Mouse (Mus musculus) layer of hippocampus, adult 8-10 months (tissue): ENCODE data around the gene Csnk1e. TPM values are rescaled to one million over a fixed set of nuclear protein-coding genes. Genes with fewer than 3 reads are reported as not detected.

Experiments used
- DNase-seq, 2 experiments: peaks; one replicate each; pipeline ENCODE4 v3.0.0; 2022; ENCODE audit warnings: low spot score in 2 of 2
- total RNA-seq, 4 experiments: library from RNA; stranded (reverse); gene quantifications; 2 replicates each; pipeline ENCODE4 v1.2.4; 2022

The Csnk1e gene
- total RNA-seq, 4 experiments from 2014 or later, result 112 to 137 (median 123) TPM

DNA sequence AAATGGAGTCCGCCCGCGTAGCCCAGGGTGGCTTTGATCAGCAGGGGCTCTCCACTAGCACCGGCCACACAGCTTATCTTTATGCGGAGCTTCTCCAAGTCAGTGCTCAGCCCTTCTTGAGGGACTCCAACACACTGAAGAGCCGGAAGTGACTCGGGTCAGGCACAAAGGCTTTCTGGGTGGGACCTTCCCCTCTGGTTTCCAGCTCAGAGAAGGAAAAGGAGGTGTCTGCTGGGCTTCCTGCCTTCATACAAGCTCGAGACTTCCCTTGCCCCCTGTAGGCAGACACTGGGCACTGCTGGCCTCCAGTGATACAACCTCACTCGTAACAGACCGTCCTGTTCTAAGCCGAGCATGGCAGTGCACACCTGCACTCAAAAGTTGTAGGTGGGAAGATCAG is 58.6 kb downstream of the Csnk1e start:
- DNase-seq, result no peak

DNA sequence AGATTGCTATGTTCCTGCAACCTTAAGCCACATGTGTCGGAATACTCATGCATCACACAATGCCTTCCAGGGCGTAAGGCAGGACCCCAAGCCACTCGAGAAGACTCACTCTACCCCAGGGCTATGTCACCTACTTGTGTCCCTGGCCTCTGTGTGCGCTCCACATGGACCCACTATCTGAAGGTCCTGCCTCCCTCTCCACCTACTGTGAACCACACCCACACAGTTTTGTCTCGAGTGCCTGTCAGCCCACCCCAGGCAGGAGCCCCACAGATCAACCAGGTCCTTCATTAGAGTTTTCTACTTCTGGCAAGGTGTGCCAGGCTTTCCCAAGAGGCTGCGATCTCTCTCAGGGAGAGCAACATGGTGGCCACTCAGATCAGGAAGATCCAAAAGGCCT is 60.1 kb downstream of the Csnk1e start:
- no peak for DNase-seq

DNA sequence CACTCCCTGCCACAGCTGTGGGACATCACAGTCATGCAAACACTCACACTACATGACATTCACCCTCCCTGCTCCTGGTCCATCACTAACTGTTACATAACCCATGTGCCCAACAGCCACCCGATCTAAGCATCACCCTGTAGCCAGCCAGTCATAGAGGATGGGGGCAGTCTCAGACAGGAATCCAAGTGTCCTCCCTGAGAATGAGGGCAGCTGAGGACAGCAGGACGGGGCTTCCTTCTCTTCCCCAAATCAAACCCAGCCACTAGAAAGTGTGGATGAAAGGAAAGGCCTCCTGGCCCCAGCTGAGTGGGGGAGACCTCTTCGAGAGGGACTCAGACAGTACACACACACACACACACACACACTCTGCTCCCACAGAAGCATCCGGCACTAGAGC is 60.5 kb downstream of the Csnk1e start:
- DNase-seq, result no peak

DNA sequence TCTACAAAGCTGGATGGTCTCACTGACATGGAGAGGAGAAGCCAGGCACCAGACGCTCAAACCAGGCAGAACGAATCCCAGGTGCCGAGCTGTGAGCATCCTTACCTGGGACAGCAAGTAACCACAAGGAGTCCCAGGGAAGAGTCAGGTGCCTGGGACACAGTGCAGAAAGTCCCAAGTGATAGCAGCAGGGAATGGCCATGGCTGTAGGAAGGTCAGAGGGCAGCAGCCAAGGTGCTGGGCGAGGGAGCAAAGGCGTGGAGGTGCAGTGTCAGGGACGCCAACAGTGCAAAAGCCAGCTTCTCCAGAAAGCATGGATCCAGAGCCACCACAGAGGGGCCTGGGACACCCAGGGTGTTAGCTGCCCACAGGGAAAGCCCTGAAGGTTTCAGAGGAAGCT is 62.3 kb downstream of the Csnk1e start:
- DNase-seq, result no peak

DNA sequence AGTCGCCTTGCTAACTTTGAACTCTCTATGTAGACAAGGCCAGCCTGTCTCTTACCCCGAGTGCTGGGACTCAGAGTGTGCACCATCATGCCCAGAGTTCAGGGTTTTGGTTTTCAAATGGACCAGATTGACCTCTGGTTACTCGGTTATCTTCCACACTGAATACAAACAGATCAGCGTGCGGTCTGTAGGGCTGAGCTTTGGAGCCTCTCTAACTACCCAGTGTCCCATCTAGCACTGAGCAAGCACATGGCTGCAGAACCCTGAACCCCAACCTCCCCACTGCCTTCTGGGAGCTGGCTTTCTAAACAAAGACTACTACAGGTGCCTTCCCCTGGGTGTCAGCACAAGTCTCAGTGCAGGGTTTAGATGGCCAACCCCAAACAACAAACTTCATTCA is 62.8 kb downstream of the Csnk1e start:
- no peak for DNase-seq

DNA sequence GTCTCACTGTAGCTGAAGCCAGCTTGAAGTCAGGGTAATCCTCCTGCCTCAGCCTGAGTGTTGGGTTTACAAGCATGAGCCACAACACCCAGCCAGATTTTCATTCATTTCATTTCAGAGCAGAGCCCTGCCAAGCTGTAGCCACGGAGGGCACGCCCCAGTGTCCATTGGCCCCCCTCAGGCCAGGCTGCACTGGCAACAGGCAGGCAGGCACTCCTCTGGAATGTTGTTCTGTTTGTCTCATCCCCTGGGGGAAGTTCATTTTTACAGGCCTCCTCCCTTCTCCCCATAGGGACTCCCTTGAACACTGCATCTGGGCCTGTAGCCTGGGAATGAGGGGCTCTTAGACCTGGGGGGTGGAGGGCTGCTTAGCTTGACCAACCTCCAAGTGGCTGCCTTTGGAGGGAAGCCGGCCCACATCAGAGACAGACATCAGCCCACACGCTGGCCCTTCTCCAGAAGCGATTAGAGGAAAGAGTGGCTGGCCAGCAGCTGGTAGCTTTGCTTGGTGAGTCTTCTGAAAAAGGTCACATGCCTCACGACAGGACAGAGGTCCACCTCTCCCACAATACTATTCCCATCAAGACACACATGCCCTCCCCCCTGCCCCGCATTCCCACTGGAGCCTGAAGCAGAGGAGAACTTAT is 63.8 kb downstream of the Csnk1e start:
- DNase-seq, result no peak

DNA sequence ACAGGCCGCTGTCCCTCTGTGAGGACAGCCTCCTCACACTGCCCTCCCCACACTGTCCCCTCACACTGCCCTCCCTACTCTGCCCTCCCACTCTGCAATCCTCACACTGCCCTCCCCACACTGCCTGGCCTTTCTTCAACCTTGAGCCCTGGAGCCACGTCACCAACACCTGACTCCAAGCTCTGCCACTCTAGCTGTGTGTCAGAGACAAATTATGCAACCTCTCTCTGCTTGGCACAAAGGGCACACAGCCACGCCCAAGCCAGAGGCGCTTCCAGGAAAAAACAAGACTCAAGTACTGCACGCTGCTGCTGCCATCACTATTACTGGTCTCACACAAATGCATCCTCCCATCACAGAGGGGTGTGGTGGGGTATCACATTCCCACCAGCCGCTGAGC is 64.9 kb downstream of the Csnk1e start:
- no peak for DNase-seq

DNA sequence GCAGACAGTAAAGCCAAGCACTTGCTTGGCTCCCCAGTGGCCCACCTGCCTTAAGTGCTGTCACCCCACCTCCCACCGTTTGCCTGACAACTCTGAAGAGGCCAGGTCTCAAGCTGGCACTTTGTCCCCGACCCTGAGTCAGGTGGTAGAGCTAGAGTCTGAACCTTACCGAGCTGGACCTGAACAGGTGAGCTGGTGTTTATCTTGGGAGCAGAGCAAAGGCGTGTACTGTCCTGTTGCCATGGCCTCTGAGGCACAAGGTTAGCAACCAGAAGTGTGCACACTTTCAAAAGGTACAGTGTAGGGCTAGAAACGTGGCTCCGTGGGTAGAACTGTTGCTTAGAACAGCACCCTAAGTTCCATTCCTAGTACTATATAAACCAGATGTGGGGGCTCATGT is 67.2 kb downstream of the Csnk1e start:
- no peak for DNase-seq

DNA sequence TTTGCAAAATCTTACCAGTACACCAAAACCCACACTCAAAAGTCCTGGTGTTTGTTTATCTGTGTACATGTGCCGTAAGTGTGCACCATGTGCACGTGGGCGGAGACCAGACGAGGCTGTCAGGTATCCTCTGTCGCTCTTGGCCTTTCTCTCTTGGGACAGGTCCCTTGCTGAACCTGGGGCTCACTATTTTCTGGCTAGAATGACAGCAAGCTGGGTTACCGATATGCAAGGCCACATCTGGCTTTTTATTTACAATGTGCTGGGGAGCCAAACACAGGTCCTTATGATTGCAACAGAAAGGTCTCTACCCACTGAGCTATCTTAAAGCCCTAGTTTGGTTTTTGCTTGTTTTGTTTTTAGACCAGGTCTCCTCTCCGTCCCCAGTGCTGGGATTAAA is 67.8 kb downstream of the Csnk1e start:
- no peak for DNase-seq

DNA sequence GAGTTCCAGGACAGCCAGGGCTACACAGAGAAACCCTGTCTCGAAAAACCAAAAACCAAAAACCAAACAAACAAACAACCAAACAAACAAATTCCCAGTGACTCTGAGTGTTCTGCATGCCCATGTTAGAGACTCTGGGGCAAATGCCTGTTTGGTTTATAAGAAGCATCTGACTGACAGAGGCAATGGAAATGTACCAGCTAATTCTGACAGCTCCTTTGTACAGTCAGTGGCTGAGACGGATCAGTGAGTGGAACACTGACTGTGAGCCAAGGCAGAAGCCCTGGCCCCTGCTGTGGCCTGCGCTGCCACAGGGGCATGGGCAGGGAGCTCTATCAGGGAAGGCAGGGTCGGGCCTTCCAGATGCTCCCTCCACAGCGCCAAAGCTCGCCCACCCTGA is 68.3 kb downstream of the Csnk1e start:
- DNase-seq, result no peak

DNA sequence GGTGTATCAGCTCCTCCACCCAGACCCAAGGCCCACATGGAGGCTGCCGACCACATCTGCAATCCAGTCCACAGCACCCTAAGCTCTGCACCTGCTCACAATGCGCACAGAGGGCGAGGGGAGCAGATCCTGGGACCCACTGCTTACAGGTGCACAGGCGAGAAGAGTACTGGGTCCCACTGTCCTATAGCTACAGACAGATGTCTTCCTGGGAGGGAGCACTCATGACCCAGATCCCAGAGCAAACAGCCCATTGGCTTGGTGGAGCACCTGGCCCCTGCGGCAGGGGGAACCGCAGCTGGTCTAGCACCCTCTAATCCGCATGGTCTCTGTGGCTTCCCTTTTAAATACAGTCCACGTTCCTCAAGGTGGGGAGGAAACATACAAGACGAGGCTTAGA is 73.7 kb downstream of the Csnk1e start:
- no peak for DNase-seq

DNA sequence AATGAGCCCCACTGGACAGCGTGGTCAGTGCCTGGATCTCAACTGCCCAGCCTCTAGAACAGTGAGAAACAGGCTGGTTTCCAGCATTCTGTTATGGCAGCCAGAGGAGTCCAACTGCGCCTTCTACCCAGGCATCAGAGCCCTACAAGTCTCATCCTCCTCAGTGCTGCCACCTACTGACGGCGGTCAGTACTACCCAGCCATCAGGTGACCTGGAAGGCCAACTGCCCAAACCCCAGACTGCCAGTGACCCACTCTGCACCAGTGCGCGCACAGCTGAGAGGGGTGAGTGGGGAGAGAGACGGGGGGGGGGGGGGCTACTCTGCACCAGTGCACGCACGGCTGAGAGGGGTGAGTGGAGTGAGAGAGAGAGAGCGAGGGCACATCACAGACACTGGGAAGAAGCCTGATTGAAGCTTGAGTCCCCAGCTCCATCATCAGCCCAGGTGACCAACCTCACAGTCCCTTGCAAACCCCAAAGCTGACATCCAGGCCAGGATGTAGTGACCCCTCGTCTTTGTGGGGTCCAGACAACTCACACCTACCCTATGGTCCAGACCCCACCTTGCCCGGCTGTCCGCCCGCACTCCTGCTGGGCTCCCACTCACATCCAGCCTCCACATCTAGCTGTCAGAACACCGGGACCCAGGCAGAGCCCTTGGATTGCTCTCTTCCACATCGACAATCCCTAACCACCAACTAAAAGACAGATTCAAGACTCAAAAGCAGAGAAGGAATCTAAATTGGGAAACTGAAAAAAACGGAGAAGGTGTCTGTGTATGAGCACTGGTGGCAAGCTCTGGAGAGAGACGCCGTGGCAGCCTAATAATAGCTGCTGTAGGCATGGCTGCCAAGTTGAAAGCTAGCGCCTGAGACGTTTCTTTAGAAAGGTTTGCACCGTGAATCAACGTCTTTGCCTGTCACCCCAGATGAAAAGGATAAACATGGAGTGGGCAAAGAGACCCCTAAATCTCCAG is 74.6 kb downstream of the Csnk1e start:
- DNase-seq, result peak in 1 of 2 experiments; percentile 64

DNA sequence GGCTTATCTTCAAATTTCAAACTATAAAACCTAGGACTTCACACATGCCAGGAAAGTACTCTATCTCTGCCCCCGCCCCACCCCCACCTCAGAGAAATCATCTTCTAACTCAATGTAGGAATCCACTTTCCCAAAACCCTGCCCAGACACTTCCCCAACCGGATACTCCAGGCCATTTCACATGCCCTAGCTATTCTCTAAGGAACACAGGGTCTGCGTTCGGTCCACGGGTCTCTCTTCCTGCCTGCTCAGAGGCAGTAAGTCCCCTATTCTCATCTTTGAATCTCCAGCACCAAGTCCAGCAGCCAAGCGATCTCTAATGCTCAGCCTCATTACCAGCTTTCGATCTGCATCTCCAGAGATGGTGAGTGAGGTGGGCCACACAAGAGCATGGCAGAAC is 75.7 kb downstream of the Csnk1e start:
- DNase-seq, result no peak

DNA sequence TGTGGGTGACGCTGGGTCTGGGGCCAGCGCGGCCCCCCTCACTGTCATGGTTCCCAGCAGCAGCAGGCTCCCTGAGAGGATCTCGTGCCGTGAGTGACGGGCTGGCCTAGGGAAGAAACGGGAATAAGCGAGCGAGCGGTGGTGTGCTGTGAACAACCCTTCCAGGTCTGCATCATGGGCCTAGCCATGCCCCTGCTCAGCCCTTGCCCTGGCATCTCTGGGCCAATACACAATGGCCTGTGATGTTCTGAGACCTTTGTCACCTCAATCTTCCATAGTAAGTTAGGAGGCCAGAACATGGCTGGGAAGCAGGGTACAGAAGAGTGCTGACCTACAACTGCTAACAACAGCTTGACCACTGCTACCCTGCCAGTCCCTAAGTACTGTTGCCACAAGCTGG is 76.8 kb downstream of the Csnk1e start:
- no peak for DNase-seq

DNA sequence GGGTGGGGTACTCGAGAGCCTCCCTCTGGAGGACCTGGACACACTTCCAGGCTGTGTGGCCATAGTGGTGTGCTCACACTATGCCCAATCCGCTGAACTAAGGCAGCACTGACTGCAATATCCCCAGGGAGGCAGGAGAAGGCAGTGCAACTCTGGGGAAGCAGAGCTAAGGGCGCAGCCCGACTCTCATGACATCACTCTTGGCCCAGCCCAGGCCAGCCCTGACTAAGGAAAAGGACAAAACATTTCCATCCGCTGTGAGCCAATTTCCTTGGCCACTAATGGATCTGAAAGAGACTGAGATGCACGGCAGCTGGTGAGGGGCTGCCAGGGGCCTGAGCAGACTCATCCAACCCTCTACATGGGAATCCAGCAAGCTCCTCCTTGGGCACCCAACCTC is 77.7 kb downstream of the Csnk1e start:
- peak; percentile 62 to 69 for DNase-seq

DNA sequence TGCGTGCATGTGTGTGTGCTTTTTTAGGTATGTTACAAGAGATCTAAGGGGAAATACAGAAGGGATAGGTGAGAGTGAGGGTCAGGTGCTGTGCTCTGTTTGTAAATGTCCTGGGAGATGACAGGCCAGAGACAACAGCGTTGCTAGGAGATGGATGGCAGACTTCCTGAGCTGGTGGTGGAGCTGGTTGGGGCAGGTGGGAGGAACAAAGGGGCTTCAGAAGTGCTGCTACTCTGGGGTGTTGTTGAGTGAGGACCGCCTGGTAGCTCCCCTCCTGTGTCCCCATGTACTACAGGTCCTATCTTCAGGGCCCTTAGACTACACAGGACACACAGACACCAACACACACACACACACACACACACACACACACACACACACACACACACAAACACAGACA is 80.6 kb downstream of the Csnk1e start:
- DNase-seq, result no peak

DNA sequence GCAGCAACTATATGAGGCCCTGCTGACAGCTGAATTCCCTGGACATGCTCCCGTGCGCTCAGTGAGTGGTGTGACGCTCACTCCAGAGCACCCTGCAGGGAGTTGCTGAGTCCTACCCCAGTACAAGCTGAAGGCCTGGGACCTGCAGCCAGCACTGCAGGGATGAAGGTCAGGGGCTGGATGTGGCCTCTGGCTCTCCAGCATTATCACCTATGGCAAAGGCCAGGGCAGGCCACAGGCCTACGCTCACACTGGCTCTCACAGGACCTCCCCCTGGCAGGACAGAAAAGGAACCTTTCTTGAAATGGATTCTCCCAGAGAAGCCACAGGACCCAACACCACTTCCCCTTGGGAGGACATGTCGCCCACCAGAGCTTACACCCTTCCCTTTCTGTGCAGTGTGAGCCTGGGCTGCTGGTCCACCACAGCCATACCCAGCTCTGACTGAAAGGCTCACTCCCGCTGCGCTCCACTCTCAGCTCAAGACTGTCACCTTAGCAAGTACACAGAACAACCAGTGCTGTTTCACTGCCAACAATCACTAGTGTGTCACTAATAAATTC is 85.0 kb downstream of the Csnk1e start:
- DNase-seq, result no peak

DNA sequence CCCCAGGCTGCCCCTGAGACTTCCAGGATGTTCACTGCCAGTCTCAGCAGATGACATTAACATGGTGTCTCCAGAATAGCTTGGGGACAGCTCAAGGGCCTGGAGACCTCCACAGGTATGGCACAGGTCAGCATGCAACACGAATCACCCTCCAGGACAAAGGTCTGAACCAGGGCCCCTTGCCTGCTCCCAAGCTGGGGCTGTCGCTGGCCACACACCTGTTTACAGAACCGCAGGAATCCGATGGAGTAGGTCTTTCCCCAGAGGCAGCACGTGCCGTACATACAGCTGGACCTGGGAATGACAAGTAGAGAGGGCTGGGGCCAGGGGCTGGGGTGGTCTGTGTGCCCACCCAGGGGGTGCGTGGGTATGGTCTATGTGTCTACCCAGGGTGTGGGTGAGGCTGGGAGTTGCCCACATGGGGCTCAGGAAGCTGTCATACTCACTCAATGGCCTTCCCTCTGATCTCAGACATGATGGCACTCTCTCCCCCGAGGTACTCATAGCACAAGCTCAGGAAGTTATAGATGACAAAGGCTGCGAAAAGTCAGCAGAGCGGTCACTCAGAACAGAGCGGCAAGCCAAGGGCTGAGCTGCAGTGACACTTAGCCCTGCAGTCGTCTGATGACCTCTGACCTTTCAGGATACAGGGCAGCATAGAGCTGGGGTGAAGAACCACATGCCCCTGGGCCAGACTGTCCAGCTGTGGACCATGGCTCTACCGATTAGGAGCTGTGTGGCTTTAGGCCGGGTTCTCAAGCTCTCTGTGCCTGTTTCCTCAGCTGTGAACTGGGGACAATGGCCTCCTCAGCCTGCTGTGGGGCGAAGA is 85.7 kb downstream of the Csnk1e start:
- no peak for DNase-seq

DNA sequence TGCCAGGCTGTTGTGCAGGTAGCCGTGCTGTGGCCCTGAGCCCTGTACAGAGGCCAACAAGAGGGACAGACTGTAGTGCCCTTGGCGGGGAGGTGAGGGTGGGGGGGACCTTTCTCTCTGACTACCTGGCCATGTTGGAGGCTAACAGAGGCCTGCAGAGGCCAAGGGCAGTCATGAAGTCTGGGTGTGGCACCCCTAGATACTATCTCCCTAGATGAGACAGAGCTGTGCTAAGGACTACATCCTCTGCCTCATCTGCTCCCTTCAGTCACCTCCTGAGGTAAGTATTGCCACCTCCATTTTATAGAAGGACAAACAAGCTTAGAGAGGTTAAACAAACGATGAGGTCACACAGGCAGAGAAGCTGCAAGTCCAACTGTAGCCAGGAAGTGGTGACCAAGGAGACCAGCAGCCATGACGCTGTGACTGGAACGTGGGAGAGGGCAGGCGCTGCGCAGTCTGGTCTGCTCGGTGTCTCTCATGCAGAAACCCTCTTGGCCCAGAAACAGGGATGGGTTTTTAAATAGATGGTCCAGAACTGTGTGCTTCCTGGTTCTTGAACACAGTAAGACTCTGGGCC is 86.4 kb downstream of the Csnk1e start:
- no peak for DNase-seq

DNA sequence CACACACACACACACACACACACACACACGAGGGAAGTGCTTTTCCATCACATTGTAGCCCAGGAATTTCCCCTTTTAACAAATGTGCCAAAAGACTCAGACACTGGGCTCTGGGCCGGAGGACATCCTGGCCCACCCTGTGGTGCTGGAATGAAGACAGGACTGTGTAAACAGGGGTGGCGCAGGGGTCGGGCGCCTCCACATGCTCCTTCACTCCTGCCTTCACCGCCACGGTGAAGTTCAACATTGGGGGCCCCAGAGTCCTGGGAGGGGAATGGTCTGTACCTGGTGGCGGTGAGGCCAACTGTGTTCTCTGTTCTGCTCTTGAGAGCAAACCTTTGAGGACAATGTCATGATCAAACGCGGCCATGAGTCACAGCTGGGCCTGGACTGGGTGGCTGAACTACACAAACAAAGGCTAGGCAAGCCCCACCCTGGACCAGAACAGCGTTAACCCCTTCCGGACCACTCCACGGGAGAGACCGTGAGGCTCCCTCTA is 87.0 kb downstream of the Csnk1e start:
- no peak for DNase-seq
